Mouse (Mus musculus): ENCODE results near the gene Nelfb. TPM values are rescaled to one million over a fixed set of nuclear protein-coding genes. Genes with fewer than 3 reads are reported as not detected.

The Nelfb gene
- polyA plus RNA-seq, 1 experiment from 2014 or later = 101 TPM

- 18% methylated on average over 4 of the region's 4 CpGs for WGBS
- Histone ChIP-seq H3K4me1 (replicated peaks; ENCODE audit: control insufficient read depth, insufficient read depth, low read length) (peaks cover 46% of the 10 kb centered on the region), H3K4me2 (ENCODE audit: low read length) (peak overlapping the region; percentile 4), H3K9me3 (ENCODE audit: control insufficient read depth, low read length) (no peaks in the 10 kb centered on the region), H3K9ac (replicated peaks; ENCODE audit: low read depth, low read length) (no peak overlapping the region), H3K27me3 (replicated peaks; ENCODE audit: control insufficient read depth, insufficient read depth, low read length) (no peaks in the 10 kb centered on the region), H3K4me3 (replicated peaks; ENCODE audit: low read length) (no peak overlapping the region), H3K27ac (ENCODE audit: low read length) (peak overlapping the region; percentile 46), H3K36me3 (ENCODE audit: control insufficient read depth, insufficient read depth) (no peaks in the 10 kb centered on the region)
- ATAC-seq = no peak
Observed at GRCm38 (mm10) chr2:25177076-25177475, 34.2 kb downstream of the Nelfb start.

DNA sequence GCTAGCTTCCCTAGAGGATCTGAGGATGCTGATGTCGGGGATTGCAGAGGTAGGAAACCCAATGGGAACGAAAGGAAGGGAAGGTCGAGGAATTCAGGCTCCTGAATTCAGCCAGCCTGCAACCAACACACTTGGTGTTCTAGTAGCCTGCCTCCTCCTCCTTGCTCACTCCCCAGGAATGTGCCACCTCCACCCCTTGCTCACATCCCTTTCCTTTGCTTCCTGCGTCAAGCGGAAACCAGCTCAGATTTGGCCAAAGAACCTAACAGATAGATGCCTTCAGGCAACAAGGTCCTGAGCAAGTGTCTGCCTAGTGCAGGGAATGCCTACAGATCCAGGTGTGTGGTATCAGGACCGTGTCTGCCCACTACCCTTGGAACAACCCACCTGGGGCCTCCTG lies 34.7 kb downstream of the Nelfb start:
- Histone ChIP-seq H3K4me2 (ENCODE audit: low read length) (no peak overlapping the region), H3K36me3 (ENCODE audit: control insufficient read depth, insufficient read depth) (no peaks in the 10 kb centered on the region), H3K27ac (ENCODE audit: low read length) (no peak overlapping the region), H3K4me3 (replicated peaks; ENCODE audit: low read length) (no peak overlapping the region), H3K9ac (replicated peaks; ENCODE audit: low read depth, low read length) (no peak overlapping the region), H3K4me1 (replicated peaks; ENCODE audit: control insufficient read depth, insufficient read depth, low read length) (peaks cover 41% of the 10 kb centered on the region), H3K9me3 (ENCODE audit: control insufficient read depth, low read length) (no peaks in the 10 kb centered on the region), H3K27me3 (replicated peaks; ENCODE audit: control insufficient read depth, insufficient read depth, low read length) (no peaks in the 10 kb centered on the region)
- WGBS = 60% methylated on average over 6 of the region's 6 CpGs
- ATAC-seq = no peak

DNA sequence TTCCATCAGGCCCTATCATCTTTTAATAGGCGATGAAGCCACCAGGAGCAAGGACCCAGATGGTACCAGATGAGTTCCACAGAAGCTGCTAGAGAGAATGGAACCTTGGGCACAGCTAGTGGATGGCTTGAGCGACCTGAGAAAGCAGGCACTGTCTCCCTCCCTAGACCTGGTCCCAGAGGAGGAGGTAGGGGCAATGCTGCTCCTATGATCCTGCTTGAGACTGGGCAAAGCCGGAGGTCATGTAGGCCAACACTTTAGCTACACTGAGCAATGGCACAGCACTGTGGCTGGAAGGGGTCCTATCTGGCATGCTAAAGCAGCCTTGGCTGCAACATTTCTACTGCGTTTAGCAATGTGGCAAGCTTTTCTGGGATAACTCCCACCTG lies 35.6 kb downstream of the Nelfb start:
- 80% methylated on average over 4 of the region's 4 CpGs for WGBS
- Histone ChIP-seq H3K4me2 (ENCODE audit: low read length) (no peak overlapping the region), H3K27ac (ENCODE audit: low read length) (no peak overlapping the region), H3K9me3 (ENCODE audit: control insufficient read depth, low read length) (no peaks in the 10 kb centered on the region), H3K4me3 (replicated peaks; ENCODE audit: low read length) (no peak overlapping the region), H3K27me3 (replicated peaks; ENCODE audit: control insufficient read depth, insufficient read depth, low read length) (no peaks in the 10 kb centered on the region), H3K36me3 (ENCODE audit: control insufficient read depth, insufficient read depth) (no peaks in the 10 kb centered on the region), H3K4me1 (replicated peaks; ENCODE audit: control insufficient read depth, insufficient read depth, low read length) (peaks cover 36% of the 10 kb centered on the region), H3K9ac (replicated peaks; ENCODE audit: low read depth, low read length) (no peak overlapping the region)
- no peak for ATAC-seq

- Histone ChIP-seq H3K36me3 (ENCODE audit: control insufficient read depth, insufficient read depth) (no peaks in the 10 kb centered on the region), H3K9ac (replicated peaks; ENCODE audit: low read depth, low read length) (no peak overlapping the region), H3K27ac (ENCODE audit: low read length) (no peak overlapping the region), H3K4me3 (replicated peaks; ENCODE audit: low read length) (no peak overlapping the region), H3K9me3 (ENCODE audit: control insufficient read depth, low read length) (no peaks in the 10 kb centered on the region), H3K4me1 (replicated peaks; ENCODE audit: control insufficient read depth, insufficient read depth, low read length) (peaks cover 36% of the 10 kb centered on the region), H3K27me3 (replicated peaks; ENCODE audit: control insufficient read depth, insufficient read depth, low read length) (no peaks in the 10 kb centered on the region), H3K4me2 (ENCODE audit: low read length) (no peak overlapping the region)
- 63% methylated on average over 7 of the region's 7 CpGs for WGBS
- ATAC-seq = no peak
Observed at GRCm38 (mm10) chr2:25174866-25175689, 36.2 kb downstream of the Nelfb start.

DNA sequence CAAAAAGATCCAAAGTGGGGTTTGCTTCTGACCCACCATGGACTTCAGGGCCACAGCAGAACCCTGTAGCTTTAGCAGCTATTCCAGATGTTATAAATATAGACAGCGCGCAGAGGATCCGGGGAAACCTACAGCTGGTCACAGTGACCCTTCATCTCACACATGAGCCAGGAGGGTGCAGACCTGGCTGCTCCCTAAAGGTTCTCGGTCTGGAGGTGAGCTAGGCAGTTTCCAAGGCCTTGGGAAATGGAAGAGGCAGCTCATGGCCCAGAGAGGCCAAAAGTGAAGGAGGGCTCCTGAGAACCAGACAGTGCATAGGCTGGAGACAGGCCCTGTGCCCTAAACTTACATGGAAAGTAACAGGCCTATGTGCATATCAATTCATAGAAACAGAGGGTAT lies 37.5 kb downstream of the Nelfb start:
- ATAC-seq = no peak
- 93% methylated on average over 4 of the region's 4 CpGs for WGBS
- no peaks in the 10 kb centered on the region for H3K36me3 ChIP-seq (ENCODE audit: control insufficient read depth, insufficient read depth)
- no peak overlapping the region for H3K27ac ChIP-seq (ENCODE audit: low read length)
- no peaks in the 10 kb centered on the region for H3K9me3 ChIP-seq (ENCODE audit: control insufficient read depth, low read length)
- no peak overlapping the region for H3K9ac ChIP-seq (replicated peaks; ENCODE audit: low read depth, low read length)
- no peak overlapping the region for H3K4me3 ChIP-seq (replicated peaks; ENCODE audit: low read length)
- H3K4me2 ChIP-seq (ENCODE audit: low read length) = no peak overlapping the region
- no peaks in the 10 kb centered on the region for H3K27me3 ChIP-seq (replicated peaks; ENCODE audit: control insufficient read depth, insufficient read depth, low read length)
- H3K4me1 ChIP-seq (replicated peaks; ENCODE audit: control insufficient read depth, insufficient read depth, low read length) = peaks cover 34% of the 10 kb centered on the region

- no peaks in the 10 kb centered on the region for H3K36me3 ChIP-seq (ENCODE audit: control insufficient read depth, insufficient read depth)
- WGBS = 77% methylated on average over 8 of the region's 8 CpGs
Observed at GRCm38 (mm10) chr2:25172629-25173028, 38.7 kb downstream of the Nelfb start.

DNA sequence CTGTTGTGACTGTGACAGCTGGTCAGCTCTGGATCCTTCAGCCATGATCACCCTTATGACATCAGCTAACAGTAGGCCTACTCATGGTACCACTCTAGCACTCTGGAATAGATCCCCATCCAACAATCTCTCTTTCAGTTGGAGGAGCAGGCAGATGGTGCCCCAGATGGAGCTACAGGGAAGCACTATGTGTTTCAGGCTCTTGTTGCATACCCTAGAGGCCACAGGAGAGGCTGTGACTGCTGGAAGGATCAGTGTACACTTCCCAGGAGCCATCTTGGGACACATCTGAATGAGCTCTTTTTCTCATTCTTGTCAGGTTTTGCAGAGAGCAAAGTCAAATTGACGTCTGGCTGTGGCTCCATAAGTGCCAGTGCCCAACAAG lies 39.5 kb downstream of the Nelfb start:
- H3K4me1 ChIP-seq (replicated peaks; ENCODE audit: control insufficient read depth, insufficient read depth, low read length) = peaks cover 27% of the 10 kb centered on the region
- H3K9me3 ChIP-seq (ENCODE audit: control insufficient read depth, low read length) = no peaks in the 10 kb centered on the region

More at GRCm38 (mm10) chr2:25172629-25173028, 38.7 kb downstream of the Nelfb start:
- H3K4me1 ChIP-seq (replicated peaks; ENCODE audit: control insufficient read depth, insufficient read depth, low read length) = peaks cover 32% of the 10 kb centered on the region
- H3K27me3 ChIP-seq (replicated peaks; ENCODE audit: control insufficient read depth, insufficient read depth, low read length) = no peaks in the 10 kb centered on the region
- no peak overlapping the region for H3K27ac ChIP-seq (ENCODE audit: low read length)
- no peaks in the 10 kb centered on the region for H3K9me3 ChIP-seq (ENCODE audit: control insufficient read depth, low read length)
- no peak overlapping the region for H3K4me3 ChIP-seq (replicated peaks; ENCODE audit: low read length)
- no peak for ATAC-seq
- no peak overlapping the region for H3K4me2 ChIP-seq (ENCODE audit: low read length)
- no peak overlapping the region for H3K9ac ChIP-seq (replicated peaks; ENCODE audit: low read depth, low read length)

GRCm38 (mm10) chr2:25171101-25171768 lies 40.1 kb downstream of the Nelfb start:
- ATAC-seq = no peak
- Histone ChIP-seq H3K9me3 (ENCODE audit: control insufficient read depth, low read length) (no peaks in the 10 kb centered on the region), H3K4me1 (replicated peaks; ENCODE audit: control insufficient read depth, insufficient read depth, low read length) (peaks cover 25% of the 10 kb centered on the region), H3K27ac (ENCODE audit: low read length) (no peak overlapping the region), H3K4me3 (replicated peaks; ENCODE audit: low read length) (no peak overlapping the region), H3K27me3 (replicated peaks; ENCODE audit: control insufficient read depth, insufficient read depth, low read length) (no peaks in the 10 kb centered on the region), H3K4me2 (ENCODE audit: low read length) (no peak overlapping the region), H3K9ac (replicated peaks; ENCODE audit: low read depth, low read length) (no peak overlapping the region), H3K36me3 (ENCODE audit: control insufficient read depth, insufficient read depth) (no peaks in the 10 kb centered on the region)
- 88% methylated on average over 6 of the region's 6 CpGs for WGBS

More for the DNA sequence above, 39.5 kb downstream of the Nelfb start:
- ATAC-seq = no peak
- H3K4me2 ChIP-seq (ENCODE audit: low read length) = no peak overlapping the region
- H3K27ac ChIP-seq (ENCODE audit: low read length) = peak overlapping the region; percentile 16; the same call in 1 of the 2 replicates
- no peak overlapping the region for H3K9ac ChIP-seq (replicated peaks; ENCODE audit: low read depth, low read length)
- no peaks in the 10 kb centered on the region for H3K36me3 ChIP-seq (ENCODE audit: control insufficient read depth, insufficient read depth)
- H3K4me3 ChIP-seq (replicated peaks; ENCODE audit: low read length) = no peak overlapping the region
- WGBS = 61% methylated on average over 1 of the region's 1 CpGs
- no peaks in the 10 kb centered on the region for H3K27me3 ChIP-seq (replicated peaks; ENCODE audit: control insufficient read depth, insufficient read depth, low read length)

DNA sequence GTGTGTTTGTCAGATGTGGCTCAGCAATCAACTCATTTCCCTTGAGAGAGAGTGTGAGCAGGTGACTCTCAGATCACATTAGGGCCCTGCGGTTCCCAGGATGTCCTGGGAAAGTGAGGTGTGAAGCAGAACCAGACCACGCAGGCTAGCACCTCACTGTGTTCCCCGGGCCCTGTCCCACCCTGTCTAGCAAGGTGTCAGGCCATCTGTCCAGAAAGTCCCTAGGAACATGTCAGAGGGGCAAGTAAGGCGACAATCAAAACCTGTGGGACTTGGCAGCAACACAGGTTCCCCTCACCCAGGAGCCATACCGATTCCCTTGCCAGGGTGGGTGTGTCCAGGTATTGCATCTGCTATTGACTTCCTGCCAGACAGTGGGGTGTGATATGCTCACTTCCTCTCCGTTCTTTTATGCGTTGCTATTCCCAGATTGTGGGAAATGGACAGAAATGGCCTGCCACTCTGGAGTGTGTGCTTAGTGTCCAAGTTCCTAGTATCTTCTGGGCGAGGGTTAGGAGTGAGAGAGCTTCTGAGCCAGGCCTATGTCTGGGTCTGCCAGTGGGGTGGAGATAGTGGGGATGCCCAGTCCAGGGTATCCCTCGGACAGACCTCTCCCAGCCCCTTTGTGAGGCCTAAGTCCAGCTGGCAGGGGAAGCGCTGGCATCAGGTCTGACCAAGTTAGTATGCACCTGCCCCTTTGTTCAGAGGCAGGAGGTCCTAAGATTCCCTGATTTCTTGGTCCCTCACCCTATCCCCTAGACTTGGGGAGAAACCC lies 40.8 kb downstream of the Nelfb start:
- Histone ChIP-seq H3K27ac (ENCODE audit: low read length) (no peak overlapping the region), H3K9me3 (ENCODE audit: control insufficient read depth, low read length) (no peaks in the 10 kb centered on the region), H3K27me3 (replicated peaks; ENCODE audit: control insufficient read depth, insufficient read depth, low read length) (no peaks in the 10 kb centered on the region), H3K4me3 (replicated peaks; ENCODE audit: low read length) (no peak overlapping the region), H3K4me1 (replicated peaks; ENCODE audit: control insufficient read depth, insufficient read depth, low read length) (peaks cover 20% of the 10 kb centered on the region), H3K9ac (replicated peaks; ENCODE audit: low read depth, low read length) (no peak overlapping the region), H3K4me2 (ENCODE audit: low read length) (no peak overlapping the region), H3K36me3 (ENCODE audit: control insufficient read depth, insufficient read depth) (no peaks in the 10 kb centered on the region)
- WGBS = 51% methylated on average over 10 of the region's 10 CpGs
- 0 out of 2 replicates have a peak, but pooled peaks have one; percentile 28 for ATAC-seq
